Mouse (Mus musculus): ENCODE data around the gene Spsb2. TPM values are rescaled to one million over a fixed set of nuclear protein-coding genes. Genes with fewer than 3 reads are reported as not detected.

Gene Spsb2
- polyA plus RNA-seq, 1 experiment from 2014 or later: 9.1 TPM

DNA sequence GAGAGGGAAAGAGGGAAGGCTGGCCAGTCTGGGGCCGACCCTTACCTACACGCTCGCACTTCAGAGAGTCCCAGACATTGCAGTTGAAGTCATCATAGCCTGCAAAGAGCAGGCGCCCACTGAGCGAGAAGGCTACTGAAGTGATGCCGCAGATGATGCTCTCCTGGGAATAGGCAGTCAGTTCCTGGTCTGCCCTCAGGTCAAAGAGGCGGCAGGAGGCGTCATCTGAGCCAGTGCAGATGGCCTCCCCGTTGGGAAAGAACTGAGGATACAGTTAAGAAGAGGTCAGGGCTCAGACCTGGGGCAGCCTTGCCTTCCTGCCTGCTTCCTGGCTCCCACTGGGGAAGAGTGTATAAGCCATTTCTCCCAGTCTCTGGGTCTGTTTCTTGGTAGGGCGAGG lies 27.1 kb downstream of the Spsb2 start:
- no peak for ATAC-seq (ENCODE audit: insufficient number of reproducible peaks, insufficient read depth, low FRiP score, low TSS enrichment, low read depth)
- Histone ChIP-seq H3K4me1 (replicated peaks) (peaks cover 57% of the 10 kb centered on the region), H3K4me3 (replicated peaks) (no peak overlapping the region), H3K9me3 (no peaks in the 10 kb centered on the region), H3K9ac (replicated peaks) (no peak overlapping the region; the same call in 1 of the 2 replicates), H3K27me3 (no peaks in the 10 kb centered on the region), H3K36me3 (peaks cover 34% of the 10 kb centered on the region), H3K27ac (peak overlapping the region; percentile 47; the same call in 1 of the 2 replicates), H3K4me2 (no peak overlapping the region)
- WGBS: 31% methylated on average over 10 of the region's 10 CpGs

DNA sequence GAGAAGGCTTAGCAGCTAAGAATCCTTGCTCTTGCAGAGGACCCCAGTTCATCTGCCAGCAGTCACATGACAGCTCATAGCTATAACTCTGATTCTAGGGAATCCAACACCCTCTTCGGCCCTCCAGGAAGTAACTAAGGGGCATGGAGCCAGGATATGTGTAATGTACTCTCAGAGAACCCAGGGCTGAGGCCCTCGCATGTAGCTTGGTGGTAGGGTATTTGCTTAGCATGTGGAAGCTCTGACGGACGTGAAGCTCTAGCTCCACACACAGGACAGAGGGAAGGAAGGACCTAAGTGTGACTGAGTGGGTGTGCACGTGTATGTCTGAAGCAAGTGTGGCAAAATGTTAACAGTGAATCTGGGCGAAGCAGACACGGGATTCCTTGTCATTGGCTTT lies 27.9 kb downstream of the Spsb2 start:
- H3K27me3 ChIP-seq: no peaks in the 10 kb centered on the region
- H3K36me3 ChIP-seq: peaks cover 42% of the 10 kb centered on the region
- 80% methylated on average over 7 of the region's 7 CpGs for WGBS
- no peak overlapping the region for H3K4me2 ChIP-seq
- H3K9me3 ChIP-seq: no peaks in the 10 kb centered on the region
- ATAC-seq (ENCODE audit: insufficient number of reproducible peaks, insufficient read depth, low FRiP score, low TSS enrichment, low read depth): no peak
- no peak overlapping the region for H3K27ac ChIP-seq
- H3K9ac ChIP-seq (replicated peaks): no peak overlapping the region
- H3K4me1 ChIP-seq (replicated peaks): peaks cover 51% of the 10 kb centered on the region
- H3K4me3 ChIP-seq (replicated peaks): no peak overlapping the region

DNA sequence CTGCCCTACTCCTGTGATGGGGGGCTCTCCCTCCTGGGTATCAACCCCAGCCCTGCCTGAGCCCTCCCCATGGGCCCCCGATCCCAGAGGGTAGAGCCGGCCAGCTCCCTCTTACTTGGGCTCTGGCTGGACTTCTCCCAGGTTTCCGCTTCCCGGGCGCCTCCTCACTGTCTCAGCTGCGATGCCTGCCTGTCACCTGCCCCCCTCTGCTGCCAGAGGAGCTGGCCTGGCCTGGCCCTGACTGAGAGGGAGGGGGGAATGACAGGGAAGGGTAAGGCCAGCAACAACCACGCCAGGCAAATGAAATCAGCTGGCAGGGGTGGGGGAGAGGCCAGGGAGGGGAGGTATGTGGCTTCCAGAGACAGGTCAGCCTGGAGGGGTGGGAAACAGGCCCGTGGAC lies 31.3 kb downstream of the Spsb2 start:
- Histone ChIP-seq H3K9me3 (no peaks in the 10 kb centered on the region), H3K27me3 (no peaks in the 10 kb centered on the region), H3K4me1 (replicated peaks) (peaks cover 41% of the 10 kb centered on the region), H3K36me3 (peaks cover 41% of the 10 kb centered on the region), H3K4me2 (peak overlapping the region; percentile 32; the same call in 1 of the 2 replicates), H3K27ac (0 out of 2 replicates have a peak overlapping the region, but pooled peaks have one; percentile 8), H3K4me3 (replicated peaks) (no peak overlapping the region), H3K9ac (replicated peaks) (peak overlapping the region; percentile 40)
- WGBS: 10% methylated on average over 8 of the region's 8 CpGs
- no peak for ATAC-seq (ENCODE audit: insufficient number of reproducible peaks, insufficient read depth, low FRiP score, low TSS enrichment, low read depth)

DNA sequence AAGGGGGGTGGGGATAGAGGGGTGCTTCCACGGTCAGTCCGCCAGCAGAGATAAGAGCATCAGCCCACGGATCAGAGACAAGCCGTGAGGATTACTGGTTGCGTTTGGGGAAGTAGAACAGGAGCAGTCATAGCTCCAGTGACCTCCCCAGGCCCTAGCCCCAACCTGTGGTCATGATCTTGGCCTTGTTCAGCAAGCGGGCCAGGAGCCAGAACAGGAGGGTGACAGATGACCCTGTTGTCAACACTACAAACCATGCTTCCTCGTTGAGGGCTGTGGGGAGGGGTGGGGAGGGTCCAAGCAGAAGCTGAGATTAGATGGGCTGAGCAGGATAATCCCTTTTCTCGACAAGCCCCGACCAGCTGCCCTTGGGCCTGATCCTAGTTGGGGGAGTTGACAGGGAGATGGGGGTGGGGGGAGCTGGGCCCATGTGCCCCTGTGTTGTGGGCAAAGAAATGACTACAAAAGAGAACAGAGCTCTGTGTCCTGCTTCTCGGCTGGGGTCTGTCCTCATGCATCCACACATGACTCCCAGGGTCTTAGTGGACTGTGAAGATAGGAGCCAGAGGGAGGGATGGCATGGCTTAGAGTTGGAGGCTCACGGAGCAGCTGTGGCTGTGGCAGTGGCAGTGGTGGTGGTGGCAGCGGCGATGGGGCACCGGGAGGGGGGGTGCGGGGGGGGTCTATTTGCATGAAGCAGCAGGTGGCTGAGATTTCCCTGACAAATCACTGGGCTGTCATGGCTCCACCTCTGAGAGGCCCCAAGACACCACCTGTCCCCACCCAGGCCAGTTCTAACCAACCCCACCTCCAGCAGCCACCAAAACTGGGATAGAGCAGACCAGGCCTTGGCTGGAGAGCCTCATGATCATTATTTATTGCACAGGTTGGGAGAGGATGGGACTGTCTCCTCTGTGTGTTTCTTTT lies 32.0 kb downstream of the Spsb2 start, which contains the start of gene Gnb3:
Gene Gnb3 (minus strand): TSS at position 35 of the 927 bp plus-strand sequence.
- Histone ChIP-seq H3K9me3 (no peaks in the 10 kb centered on the region), H3K4me2 (peak within 1 kb of the TSS; percentile 32; the same call in 1 of the 2 replicates), H3K27me3 (no peaks in the 10 kb centered on the region), H3K4me3 (replicated peaks) (no peak within 1 kb of the TSS), H3K36me3 (peaks cover 48% of the 10 kb centered on the region), H3K27ac (0 out of 2 replicates have a peak within 1 kb of the TSS, but pooled peaks have one; percentile 8), H3K9ac (replicated peaks) (peak within 1 kb of the TSS; percentile 40), H3K4me1 (replicated peaks) (peaks cover 37% of the 10 kb centered on the region)
- WGBS: 30% methylated on average over 15 of the region's 15 CpGs
- no peak; the same call in 1 of the 2 replicates for ATAC-seq (ENCODE audit: insufficient number of reproducible peaks, insufficient read depth, low FRiP score, low TSS enrichment, low read depth)

DNA sequence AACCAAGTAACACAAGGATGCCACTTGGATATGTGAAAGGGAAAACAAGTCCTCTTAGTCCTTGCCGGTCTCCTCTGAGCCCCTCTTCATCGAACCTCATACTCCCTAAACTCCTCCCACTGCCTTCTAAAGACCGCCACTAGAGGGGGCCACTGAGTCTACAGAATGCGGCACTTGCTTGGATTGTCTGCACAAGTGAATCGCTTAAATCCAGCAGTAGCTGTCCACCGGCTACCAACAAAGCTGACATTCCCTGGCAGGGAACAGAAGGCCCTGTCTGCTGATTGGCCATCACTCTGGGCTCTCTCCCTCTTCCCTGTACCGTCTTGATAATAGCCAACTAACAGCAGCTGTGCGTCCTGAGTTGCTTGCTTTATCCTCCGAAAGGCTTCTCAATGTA lies 38.8 kb downstream of the Spsb2 start:
- peak; percentile 60 for ATAC-seq (ENCODE audit: insufficient number of reproducible peaks, insufficient read depth, low FRiP score, low TSS enrichment, low read depth)
- no peak overlapping the region for H3K4me3 ChIP-seq (replicated peaks)
- peaks cover 73% of the 10 kb centered on the region for H3K36me3 ChIP-seq

DNA sequence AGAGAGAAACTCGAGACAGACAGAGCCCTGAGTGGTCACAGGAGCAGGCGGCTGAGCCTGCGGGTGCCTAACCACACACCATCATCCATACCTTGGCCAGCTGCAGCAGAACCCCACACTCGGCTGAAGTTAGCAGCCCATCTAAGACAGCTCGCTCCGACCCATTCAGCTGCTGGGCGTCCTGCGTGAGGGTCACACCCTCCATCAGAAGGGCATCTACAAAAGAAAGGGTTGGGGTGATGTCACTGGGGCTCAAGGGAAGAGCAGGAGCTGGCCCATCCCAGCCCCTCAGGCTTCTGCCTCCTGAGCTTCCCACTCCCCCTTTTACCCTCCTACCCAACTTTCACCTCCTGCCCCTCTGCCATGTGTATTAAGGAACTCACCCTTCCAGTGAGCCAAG lies 42.1 kb downstream of the Spsb2 start:
- Histone ChIP-seq H3K27ac (no peak overlapping the region), H3K4me2 (no peak overlapping the region), H3K36me3 (peaks cover 75% of the 10 kb centered on the region), H3K4me1 (replicated peaks) (peaks cover 2% of the 10 kb centered on the region; the same call in 1 of the 2 replicates), H3K27me3 (no peaks in the 10 kb centered on the region), H3K4me3 (replicated peaks) (no peak overlapping the region), H3K9me3 (no peaks in the 10 kb centered on the region), H3K9ac (replicated peaks) (no peak overlapping the region)
- WGBS: 50% methylated on average over 8 of the region's 8 CpGs
- no peak for ATAC-seq (ENCODE audit: insufficient number of reproducible peaks, insufficient read depth, low FRiP score, low TSS enrichment, low read depth)

More for the DNA sequence above, 38.8 kb downstream of the Spsb2 start:
- no peaks in the 10 kb centered on the region for H3K4me1 ChIP-seq (replicated peaks)
- H3K4me2 ChIP-seq: no peak overlapping the region
- H3K9me3 ChIP-seq: no peaks in the 10 kb centered on the region
- H3K27me3 ChIP-seq: no peaks in the 10 kb centered on the region
- WGBS: 15% methylated on average over 9 of the region's 9 CpGs
- H3K27ac ChIP-seq: no peak overlapping the region
- no peak overlapping the region for H3K9ac ChIP-seq (replicated peaks)

DNA sequence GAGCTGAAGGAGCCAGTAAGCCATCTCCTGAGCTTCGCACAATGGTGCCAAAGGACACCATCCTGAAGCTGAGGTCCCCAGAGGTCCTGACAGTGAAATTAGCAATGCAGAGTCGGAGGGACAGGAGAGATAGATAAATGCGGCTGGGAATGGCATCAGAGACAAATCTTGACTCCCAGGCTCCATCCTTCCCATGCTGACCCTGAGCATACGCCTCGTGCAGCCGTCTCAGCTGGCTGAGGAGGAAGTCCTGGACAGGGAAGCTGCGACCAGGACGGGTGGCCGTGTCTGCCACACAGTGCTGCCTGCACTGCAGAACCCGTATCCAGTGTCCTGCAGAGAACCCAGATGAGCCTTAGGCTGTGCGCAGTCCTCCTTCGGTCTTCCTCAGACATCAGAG lies 46.2 kb downstream of the Spsb2 start:
- Histone ChIP-seq H3K36me3 (peaks cover 50% of the 10 kb centered on the region), H3K9me3 (no peaks in the 10 kb centered on the region), H3K9ac (replicated peaks) (no peak overlapping the region), H3K27me3 (peaks cover 4% of the 10 kb centered on the region; the same call in 1 of the 2 replicates), H3K4me1 (replicated peaks) (peaks cover 27% of the 10 kb centered on the region), H3K27ac (no peak overlapping the region), H3K4me2 (no peak overlapping the region), H3K4me3 (replicated peaks) (no peak overlapping the region)
- WGBS: 75% methylated on average over 12 of the region's 12 CpGs
- no peak for ATAC-seq (ENCODE audit: insufficient number of reproducible peaks, insufficient read depth, low FRiP score, low TSS enrichment, low read depth)

DNA sequence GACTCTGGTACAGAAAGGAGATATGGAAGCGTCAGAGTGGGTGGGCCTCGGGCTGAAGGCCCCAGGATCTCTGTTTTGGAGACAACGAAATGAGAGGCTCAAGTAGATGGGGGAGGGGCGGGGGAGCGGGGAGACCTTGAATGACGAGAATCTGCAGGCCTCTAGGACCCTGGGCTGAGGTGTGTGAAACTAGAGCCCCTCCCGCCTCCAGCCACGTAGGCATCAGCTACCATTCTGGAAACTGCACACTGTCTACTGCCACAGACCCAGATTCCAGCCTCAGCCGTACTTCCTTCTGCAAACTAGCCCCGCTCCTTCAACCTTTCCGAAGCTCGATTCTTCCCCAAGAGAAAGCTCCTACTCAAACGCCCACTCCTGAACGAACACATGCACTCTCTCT lies 47.9 kb downstream of the Spsb2 start:
- peaks cover 39% of the 10 kb centered on the region for H3K36me3 ChIP-seq
- peak; percentile 72 for ATAC-seq (ENCODE audit: insufficient number of reproducible peaks, insufficient read depth, low FRiP score, low TSS enrichment, low read depth)
- H3K4me3 ChIP-seq (replicated peaks): peak overlapping the region; percentile 86
- H3K4me2 ChIP-seq: peak overlapping the region; percentile 80
- H3K4me1 ChIP-seq (replicated peaks): peaks cover 35% of the 10 kb centered on the region
- WGBS: 5% methylated on average over 14 of the region's 14 CpGs
- H3K9ac ChIP-seq (replicated peaks): peak overlapping the region; percentile 99
- H3K9me3 ChIP-seq: no peaks in the 10 kb centered on the region
- peaks cover 4% of the 10 kb centered on the region; the same call in 1 of the 2 replicates for H3K27me3 ChIP-seq
- peak overlapping the region; percentile 99 for H3K27ac ChIP-seq

DNA sequence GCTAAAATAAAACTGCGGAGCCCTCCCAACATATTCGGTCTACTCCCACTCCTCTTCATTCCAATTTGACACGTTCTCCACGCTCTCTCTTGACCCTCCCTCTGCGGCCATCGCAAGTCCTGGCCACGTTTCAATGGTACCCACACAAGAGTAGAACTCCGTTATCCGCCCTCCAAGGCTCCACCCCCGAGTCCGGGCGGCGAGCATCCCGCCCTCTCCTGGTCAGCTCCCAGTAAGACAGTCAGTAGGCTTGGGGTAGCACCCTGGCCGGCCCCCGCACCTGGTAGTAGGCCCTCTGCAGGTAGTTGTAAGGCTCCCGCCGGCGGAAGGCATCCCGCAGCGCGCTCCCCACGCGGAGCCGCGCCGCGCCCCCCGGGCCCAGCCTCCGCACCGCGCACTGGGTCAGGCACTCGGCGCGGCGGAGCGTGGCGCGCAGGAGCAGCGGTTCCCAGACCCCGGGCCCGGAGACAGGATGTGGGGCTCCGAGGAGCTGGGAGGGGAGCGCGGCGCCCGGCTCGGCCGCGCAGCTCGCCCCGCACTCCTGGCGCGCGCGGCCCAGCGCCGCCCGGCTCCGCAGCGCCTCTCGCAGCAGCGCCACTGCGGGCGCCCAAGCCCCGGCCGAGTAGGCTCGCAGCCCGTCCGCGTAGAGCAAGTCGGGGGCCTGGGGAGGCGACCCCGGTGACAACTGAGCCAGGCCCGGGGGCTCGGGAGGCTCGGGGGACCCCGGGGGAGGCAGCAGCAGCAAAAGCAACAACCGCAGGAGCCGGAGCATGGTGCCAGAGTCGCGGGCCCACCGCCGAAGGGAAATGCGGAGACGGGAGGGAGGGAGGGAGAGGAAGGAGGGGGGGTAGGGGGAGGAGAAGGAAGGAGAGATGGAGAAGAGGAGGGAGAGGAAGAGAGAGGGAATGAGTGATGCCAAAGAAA lies 48.7 kb downstream of the Spsb2 start, which contains the start of gene P3h3:
Gene P3h3 (minus strand): TSS at position 837 of the 924 bp plus-strand sequence.
- ATAC-seq (ENCODE audit: insufficient number of reproducible peaks, insufficient read depth, low FRiP score, low TSS enrichment, low read depth): peak; percentile 83
- Histone ChIP-seq H3K9ac (replicated peaks) (peak within 1 kb of the TSS; percentile 99), H3K27ac (peak within 1 kb of the TSS; percentile 99), H3K4me3 (replicated peaks) (peak within 1 kb of the TSS; percentile 86), H3K4me2 (peak within 1 kb of the TSS; percentile 80), H3K27me3 (peaks cover 12% of the 10 kb centered on the region; the same call in 1 of the 2 replicates), H3K4me1 (replicated peaks) (peaks cover 44% of the 10 kb centered on the region), H3K9me3 (no peaks in the 10 kb centered on the region), H3K36me3 (peaks cover 32% of the 10 kb centered on the region)
- under 1% methylated on average over 83 of the region's 86 CpGs for WGBS

DNA sequence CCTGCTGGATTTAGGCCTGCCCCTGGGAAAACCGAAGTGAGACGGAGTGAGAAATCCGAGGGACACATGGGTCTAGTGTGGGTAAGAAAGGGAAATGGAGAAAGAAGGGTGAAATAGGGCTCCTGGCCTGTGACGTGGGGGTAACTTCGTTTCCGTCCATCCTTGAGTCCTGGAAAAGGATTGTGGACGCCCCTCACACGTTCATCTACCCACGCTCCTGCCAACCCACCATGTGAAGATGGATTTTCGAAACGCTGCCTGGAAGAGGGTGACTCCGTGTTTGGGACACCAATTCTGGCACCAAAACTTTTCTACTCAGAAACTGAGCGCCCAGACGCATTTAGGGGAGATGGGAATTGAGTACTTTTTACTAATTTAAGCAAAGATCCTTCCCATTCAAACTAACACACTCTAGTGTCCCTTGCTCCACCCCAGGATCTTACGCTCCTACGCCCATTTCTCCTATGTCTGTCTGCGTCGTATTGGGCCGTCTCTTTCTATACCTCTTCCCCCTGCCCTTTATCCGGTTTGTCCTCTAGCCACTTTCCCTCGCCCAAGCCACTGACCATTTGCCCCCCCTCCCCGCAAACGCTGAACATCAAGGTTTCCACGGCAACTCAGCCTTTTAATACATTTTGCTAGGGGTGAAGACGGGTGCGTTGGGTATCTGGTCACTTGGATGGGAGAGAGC lies 49.5 kb downstream of the Spsb2 start:
- Histone ChIP-seq H3K4me3 (replicated peaks) (peak overlapping the region; percentile 86), H3K4me1 (replicated peaks) (peaks cover 52% of the 10 kb centered on the region), H3K36me3 (peaks cover 24% of the 10 kb centered on the region), H3K9me3 (no peaks in the 10 kb centered on the region), H3K27me3 (peaks cover 19% of the 10 kb centered on the region), H3K27ac (peak overlapping the region; percentile 99), H3K9ac (replicated peaks) (peak overlapping the region; percentile 99), H3K4me2 (peak overlapping the region; percentile 80)
- ATAC-seq (ENCODE audit: insufficient number of reproducible peaks, insufficient read depth, low FRiP score, low TSS enrichment, low read depth): no peak
- WGBS: 25% methylated on average over 26 of the region's 26 CpGs

Measured in limb, embryonic 12.5 days (tissue).